Mouse (Mus musculus): ENCODE measurements around the gene 4933428G20Rik.
A peak's percentile ranks its signal among the peaks of the same experiment; 100 is the strongest.

4933428G20Rik gene

DNA sequence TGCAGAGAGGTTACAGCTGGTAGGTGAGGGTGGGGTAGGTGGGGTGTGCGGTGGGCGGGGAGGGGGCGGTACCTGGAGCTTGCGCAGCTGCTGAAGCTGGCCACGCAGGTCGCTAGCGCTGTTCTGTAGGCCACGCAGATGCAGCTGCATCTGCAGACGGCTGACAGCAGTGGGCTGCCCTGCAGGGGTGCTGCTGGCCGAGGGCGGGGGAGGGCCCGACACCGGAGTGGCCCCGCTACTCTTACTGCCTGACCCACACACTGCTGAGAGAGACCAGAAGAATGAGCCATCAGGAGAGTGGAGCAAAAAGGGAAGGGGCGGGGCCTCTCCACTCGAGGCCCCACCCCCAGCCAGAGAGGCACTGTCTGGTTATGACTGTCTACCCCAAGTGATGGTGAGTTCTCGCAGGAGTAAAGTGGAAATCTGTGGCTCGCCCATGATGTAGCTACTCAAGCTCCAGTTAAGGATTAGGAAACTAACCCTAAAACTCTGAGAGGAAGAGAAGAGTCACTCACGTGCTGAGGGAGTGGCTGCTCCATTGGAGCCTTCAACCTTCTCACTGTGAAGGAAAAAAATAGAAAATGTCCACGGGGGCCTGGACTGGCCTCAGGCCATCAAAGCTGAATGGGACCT is 32.9 kb upstream of the 4933428G20Rik start:
- DNase-seq (ENCODE audit: low spot score in 2 of 2): no peak

GRCm38 (mm10) chr11:97532354-97532753 is 32.2 kb upstream of the 4933428G20Rik start:
- DNase-seq (ENCODE audit: low spot score in 2 of 2): no peak

GRCm38 (mm10) chr11:97531381-97532260 is 31.5 kb upstream of the 4933428G20Rik start:
- DNase-seq (ENCODE audit: low spot score in 2 of 2): peak; percentile 88 to 92

DNA sequence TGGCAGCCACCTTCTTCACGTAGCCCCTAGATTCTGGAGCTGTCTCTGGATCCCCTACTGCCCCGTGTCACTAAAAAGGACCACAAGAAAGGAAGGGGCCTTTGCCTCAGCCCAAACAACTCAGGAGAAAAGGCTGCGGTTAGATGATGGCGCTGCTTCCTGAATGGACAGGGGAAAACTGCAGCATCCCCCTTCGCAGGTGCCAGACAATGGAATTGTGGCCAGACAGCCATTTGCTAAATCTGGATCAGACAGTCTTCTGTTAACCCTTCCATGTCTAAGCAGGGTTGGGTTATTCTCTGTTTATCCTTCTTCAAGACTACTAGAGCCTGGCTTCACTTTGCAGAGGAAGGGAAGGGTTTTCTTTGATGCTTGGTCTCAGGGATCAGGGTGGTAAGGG is 30.8 kb upstream of the 4933428G20Rik start:
- DNase-seq (ENCODE audit: low spot score in 2 of 2): no peak

DNA sequence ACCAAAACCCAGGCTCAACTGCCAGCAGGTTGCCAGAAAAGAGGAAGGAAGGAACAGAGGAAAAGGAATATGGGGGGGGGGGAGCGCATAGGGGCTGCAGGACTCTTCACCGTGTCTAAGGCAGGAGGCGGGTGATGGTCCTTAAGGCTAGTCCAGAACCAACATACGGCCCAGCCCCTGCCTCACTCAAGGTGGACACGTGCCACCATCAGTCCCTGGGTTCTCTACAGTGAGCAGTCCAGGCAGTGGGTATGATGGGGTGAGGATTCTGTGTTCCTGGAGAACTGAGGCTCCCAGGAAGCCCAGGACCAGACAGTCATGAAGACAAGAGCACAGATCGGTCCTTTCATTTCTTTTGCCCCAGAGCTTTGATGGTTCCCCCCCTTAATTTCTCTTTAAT is 29.9 kb upstream of the 4933428G20Rik start:
- DNase-seq (ENCODE audit: low spot score in 2 of 2): no peak

- no peak for DNase-seq (ENCODE audit: low spot score in 2 of 2)
Measured at GRCm38 (mm10) chr11:97528282-97528808, 28.2 kb upstream of the 4933428G20Rik start.

GRCm38 (mm10) chr11:97525313-97525712 is 25.2 kb upstream of the 4933428G20Rik start:
- no peak for DNase-seq (ENCODE audit: low spot score in 2 of 2)

- no peak for DNase-seq (ENCODE audit: low spot score in 2 of 2)
Measured at GRCm38 (mm10) chr11:97524306-97524705, 24.2 kb upstream of the 4933428G20Rik start.

- DNase-seq (ENCODE audit: low spot score in 2 of 2): no peak
Measured at GRCm38 (mm10) chr11:97523827-97524261, 23.7 kb upstream of the 4933428G20Rik start.

- DNase-seq (ENCODE audit: low spot score in 2 of 2): no peak
Measured at GRCm38 (mm10) chr11:97523107-97523506, 23.0 kb upstream of the 4933428G20Rik start.

DNA sequence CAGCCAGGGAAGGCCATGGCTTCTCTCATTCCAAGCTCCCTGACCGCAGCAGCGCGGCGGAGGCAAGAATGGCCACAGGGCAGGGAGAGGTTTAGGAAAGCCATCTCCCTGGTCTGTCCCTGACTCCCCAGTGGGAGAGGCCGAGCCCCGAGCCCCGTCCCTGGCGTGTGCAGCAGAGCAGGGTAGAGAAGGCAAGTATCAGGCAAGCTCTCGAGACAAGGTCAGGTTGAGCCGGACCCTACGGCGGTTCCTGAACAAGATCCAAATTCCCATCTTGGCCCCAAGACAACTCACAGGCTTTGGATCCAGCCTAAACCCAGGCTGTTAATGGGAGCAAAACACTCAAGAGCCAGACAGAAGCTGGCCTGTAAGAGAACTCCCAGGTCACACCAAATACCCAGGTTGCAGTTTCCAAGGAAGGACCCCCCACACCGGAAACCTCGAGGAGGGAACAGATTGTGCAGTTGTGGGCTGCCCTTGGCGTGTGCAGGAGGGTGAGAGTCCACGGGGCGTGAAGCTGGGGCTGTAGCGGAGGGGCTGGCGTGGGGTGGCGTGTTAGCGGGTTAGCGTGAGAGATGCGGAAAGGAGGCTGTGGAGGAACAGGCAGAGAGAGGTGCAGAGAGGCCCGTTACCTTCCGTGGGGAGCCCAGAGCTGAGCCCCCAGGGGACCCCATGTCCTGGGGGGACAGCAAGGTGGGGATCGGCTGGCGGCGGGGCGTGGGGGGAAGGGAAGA is 21.8 kb upstream of the 4933428G20Rik start:
- no peak for DNase-seq (ENCODE audit: low spot score in 2 of 2)

GRCm38 (mm10) chr11:97520541-97520940 is 20.4 kb upstream of the 4933428G20Rik start:
- DNase-seq (ENCODE audit: low spot score in 2 of 2): no peak

DNA sequence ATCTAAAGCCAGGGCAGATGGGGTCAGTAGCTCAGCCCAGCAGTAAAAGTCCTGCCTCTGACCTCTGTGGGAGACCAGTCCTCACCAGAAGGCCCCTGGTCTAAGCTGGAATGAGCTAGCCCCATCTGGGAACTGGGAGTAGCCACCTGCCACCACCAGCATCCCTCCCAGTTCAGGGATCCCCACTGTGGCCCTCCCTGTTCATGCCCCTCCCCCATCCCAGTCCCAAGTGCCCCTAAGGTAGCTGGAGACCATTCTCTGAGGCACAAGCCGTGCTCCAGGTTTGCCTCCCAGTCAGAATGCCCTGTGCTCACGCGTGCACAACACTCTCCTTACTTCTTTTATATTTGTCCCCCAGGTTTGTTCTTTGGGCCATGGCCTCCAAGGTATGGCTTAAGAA is 12.9 kb upstream of the 4933428G20Rik start:
- DNase-seq (ENCODE audit: low spot score in 2 of 2): no peak

DNA sequence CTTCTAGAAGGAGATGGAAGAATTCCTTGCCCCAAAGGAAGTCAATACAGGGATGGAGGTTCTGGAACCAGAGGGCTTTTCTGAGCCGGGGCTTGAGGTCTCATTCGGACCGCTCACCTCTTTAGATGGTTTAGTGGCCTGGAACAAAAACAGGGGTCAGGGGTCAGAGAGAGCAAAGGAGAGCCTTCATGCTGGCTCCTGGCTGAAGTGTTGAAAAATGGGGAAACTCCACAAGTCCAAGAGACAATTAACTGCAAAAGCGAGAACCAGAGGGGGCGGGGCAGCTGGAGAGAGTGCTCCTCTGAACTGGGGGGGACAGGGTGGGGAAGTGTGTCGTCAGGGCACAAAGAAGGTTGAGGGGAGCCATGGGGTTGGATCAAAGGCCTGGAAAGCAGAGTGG is 12.4 kb upstream of the 4933428G20Rik start:
- no peak for DNase-seq (ENCODE audit: low spot score in 2 of 2)

DNA sequence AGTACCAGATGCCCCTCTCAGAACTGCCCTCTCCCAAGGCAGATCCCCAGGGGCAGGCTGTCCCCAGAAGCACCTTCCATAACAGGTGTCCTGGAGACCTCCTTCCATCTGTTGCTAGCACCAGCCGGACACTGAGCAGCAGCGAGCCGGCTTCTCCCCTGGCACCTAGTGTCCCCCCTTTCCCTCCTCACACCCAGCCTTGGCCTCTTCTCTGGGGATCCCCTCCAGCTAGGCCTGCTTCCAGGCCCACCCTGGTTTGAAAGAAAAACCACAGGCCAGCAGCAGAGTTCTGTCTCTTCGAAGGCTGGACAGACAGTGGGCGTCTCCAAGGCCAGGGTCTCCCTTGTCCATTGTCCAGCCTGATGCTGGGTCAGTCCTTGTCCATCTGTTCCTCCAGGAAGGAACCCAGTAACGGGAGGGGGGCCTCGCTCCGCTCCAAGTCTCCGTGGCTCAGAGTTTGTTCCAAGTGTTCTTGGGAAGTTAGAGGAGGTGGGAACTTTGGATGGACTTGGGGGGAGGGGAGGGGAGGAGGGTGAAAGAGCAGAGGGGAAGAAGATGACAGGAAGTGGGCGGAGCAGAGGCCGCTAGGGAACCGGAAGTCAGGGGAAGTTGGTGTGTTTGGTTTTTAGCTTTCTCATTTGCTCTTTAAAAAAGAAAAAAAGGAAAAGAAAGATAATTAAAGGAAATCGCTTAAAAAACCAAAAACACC is 11.7 kb upstream of the 4933428G20Rik start:
- DNase-seq (ENCODE audit: low spot score in 2 of 2): no peak

GRCm38 (mm10) chr11:97510966-97511660 is 11.0 kb upstream of the 4933428G20Rik start:
- peak in 1 of 2 experiments; percentile 64 for DNase-seq (ENCODE audit: low spot score in 2 of 2)

GRCm38 (mm10) chr11:97509715-97510485 is 9.8 kb upstream of the 4933428G20Rik start:
- DNase-seq (ENCODE audit: low spot score in 2 of 2): no peak

DNA sequence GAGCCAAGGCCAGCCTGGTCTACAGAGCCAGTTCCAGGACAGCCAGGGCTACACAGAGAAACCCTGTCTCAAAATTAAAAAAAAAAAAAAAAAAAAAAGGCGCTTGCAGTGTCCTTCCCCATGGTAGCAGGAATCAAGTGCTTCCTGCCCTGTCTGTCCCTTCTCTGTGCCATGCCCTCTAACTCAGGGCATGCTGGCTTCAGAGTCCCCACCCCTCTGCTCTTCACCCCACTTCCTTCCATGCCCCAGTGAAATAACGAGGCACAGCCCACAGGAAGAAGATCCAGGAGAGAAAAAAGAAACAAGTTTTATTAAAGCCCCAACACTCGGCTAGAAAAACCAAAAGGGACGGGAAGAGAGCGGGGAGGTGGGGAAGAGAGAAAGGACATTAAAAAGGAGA is 8.9 kb upstream of the 4933428G20Rik start:
- no peak for DNase-seq (ENCODE audit: low spot score in 2 of 2)

- no peak for DNase-seq (ENCODE audit: low spot score in 2 of 2)
Measured at GRCm38 (mm10) chr11:97508198-97508597, 8.1 kb upstream of the 4933428G20Rik start.

- no peak for DNase-seq (ENCODE audit: low spot score in 2 of 2)
Measured at GRCm38 (mm10) chr11:97506331-97506730, 6.2 kb upstream of the 4933428G20Rik start.

Measured in right cerebral cortex, adult 2 months (tissue).